In genomic region chr13:9467216-9467615, GRCm38 (mm10) we compare ENCODE assay signal across 9 mouse cellular contexts.
DNase-seq lines count a peak whose midpoint lies in the region; ATAC-seq and TF ChIP-seq lines count a peak whose summit lies in the region.
"Had no signal": no experiment of that assay in that cellular context is flagged by ENCODE, and none has a peak within 500 bp of the region (broad histone marks: within the 10 kb centered on the region; RNA-seq: fewer than 3 reads in every experiment).

No protein-coding gene starts in this region.

- H3K27ac ChIP-seq in hindbrain, embryonic 10.5 days, result no peak overlapping the region
- no peak overlapping the region for H3K27ac ChIP-seq in hindbrain, embryonic 16.5 days (ENCODE audit: low read depth, low read length)
- H3K27ac ChIP-seq in stomach, postnatal 0 days (replicated peaks), result no peak overlapping the region
- H3K27ac ChIP-seq: liver, embryonic 15.5 days had no signal

- H3K9ac ChIP-seq in hindbrain, embryonic 16.5 days (ENCODE audit: low read depth, low read length), result no peak overlapping the region
- H3K9ac ChIP-seq in stomach, postnatal 0 days (ENCODE audit: low read length), result no peak overlapping the region
- H3K9ac ChIP-seq: liver, embryonic 15.5 days had no signal

- H3K4me2 ChIP-seq in hindbrain, embryonic 16.5 days (ENCODE audit: low read length), result no peak overlapping the region
- H3K4me2 ChIP-seq in stomach, postnatal 0 days (replicated peaks; ENCODE audit: low read depth), result no peak overlapping the region
- H3K4me2 ChIP-seq: liver, embryonic 15.5 days had no signal

- peak; percentile 23 for DNase-seq in hindbrain, embryonic 10.5 days (ENCODE audit: low spot score)
- peak; percentile 73 for DNase-seq in MN1 (ENCODE audit: low spot score)
- DNase-seq in cerebellum, adult 9-10 months, result peak; percentile 77
- DNase-seq in gastrocnemius, postnatal 10 days, result peak; percentile 63
- DNase-seq in large intestine, adult 2 months (ENCODE audit: low read depth, low spot score), result peak; percentile 38
- DNase-seq in stomach, postnatal 0 days (ENCODE audit: low spot score), result peak; percentile 44

- no peaks in the 10 kb centered on the region for H3K9me3 ChIP-seq in hindbrain, embryonic 10.5 days
- no peaks in the 10 kb centered on the region for H3K9me3 ChIP-seq in hindbrain, embryonic 16.5 days (ENCODE audit: control insufficient read depth, low read length)
- H3K9me3 ChIP-seq in stomach, postnatal 0 days (ENCODE audit: control insufficient read depth, low read length), result no peaks in the 10 kb centered on the region
- H3K9me3 ChIP-seq: liver, embryonic 15.5 days had no signal

- H3K27me3 ChIP-seq in hindbrain, embryonic 10.5 days (ENCODE audit: insufficient read depth, poor library complexity, severe bottlenecking), result no peaks in the 10 kb centered on the region
- no peaks in the 10 kb centered on the region for H3K27me3 ChIP-seq in hindbrain, embryonic 16.5 days (replicated peaks; ENCODE audit: control insufficient read depth, insufficient read depth, low read length)
- H3K27me3 ChIP-seq in stomach, postnatal 0 days (ENCODE audit: control insufficient read depth, insufficient read depth, low read length), result no peaks in the 10 kb centered on the region
- H3K27me3 ChIP-seq: liver, embryonic 15.5 days had no signal

- no peaks in the 10 kb centered on the region for H3K36me3 ChIP-seq in hindbrain, embryonic 10.5 days
- no peaks in the 10 kb centered on the region for H3K36me3 ChIP-seq in hindbrain, embryonic 16.5 days (ENCODE audit: control insufficient read depth, insufficient read depth, low read length)
- no peaks in the 10 kb centered on the region for H3K36me3 ChIP-seq in stomach, postnatal 0 days (ENCODE audit: control insufficient read depth, insufficient read depth, low read length)
- H3K36me3 ChIP-seq: liver, embryonic 15.5 days had no signal

- H3K4me1 ChIP-seq in hindbrain, embryonic 10.5 days (replicated peaks), result no peaks in the 10 kb centered on the region
- H3K4me1 ChIP-seq in hindbrain, embryonic 16.5 days (ENCODE audit: control insufficient read depth, insufficient read depth, low read depth, low read length), result no peaks in the 10 kb centered on the region
- no peaks in the 10 kb centered on the region for H3K4me1 ChIP-seq in stomach, postnatal 0 days (replicated peaks; ENCODE audit: control insufficient read depth, insufficient read depth)
- H3K4me1 ChIP-seq: liver, embryonic 15.5 days had no signal

- no peak; the same call in 1 of the 2 replicates for ATAC-seq in hindbrain, embryonic 16.5 days
- ATAC-seq in megakaryocyte, adult 5-6 weeks (ENCODE audit: poor library complexity, severe bottlenecking), result peak; percentile 89
- ATAC-seq in stomach, postnatal 0 days (ENCODE audit: low FRiP score, low TSS enrichment), result no peak; the same call in 1 of the 2 replicates

- TF ChIP-seq CTCF in stomach, postnatal 0 days (IDR thresholded peaks at IDR 0.05; ENCODE audit: low read depth), result peak; percentile 84

- TF ChIP-seq EP300 in stomach, postnatal 0 days (optimal IDR thresholded peaks at IDR 0.05), result no peak

- H3K4me3 ChIP-seq in hindbrain, embryonic 10.5 days, result no peak overlapping the region
- H3K4me3 ChIP-seq in hindbrain, embryonic 16.5 days (ENCODE audit: low read length), result no peak overlapping the region
- H3K4me3 ChIP-seq in stomach, postnatal 0 days (ENCODE audit: low read depth, low read length), result no peak overlapping the region
- H3K4me3 ChIP-seq: liver, embryonic 15.5 days had no signal

- 49% methylated on average over 1 of the region's 1 CpGs for WGBS in hindbrain, embryonic 10.5 days
- WGBS in hindbrain, embryonic 16.5 days, result 48% methylated on average over 1 of the region's 1 CpGs
- 25% methylated on average over 1 of the region's 1 CpGs for WGBS in large intestine, adult 2 months
- 54% methylated on average over 1 of the region's 1 CpGs for WGBS in stomach, postnatal 0 days

Comparison
In these comparisons a context has a peak if more than half of its experiments do, and no peak if none do; other contexts are left out.
1. DNase-seq: peak in every context shown above with its lines; median percentile 77 in cerebellum, adult 9-10 months; 73 in MN1; 63 in gastrocnemius, postnatal 10 days; 44 in stomach, postnatal 0 days; 38 in large intestine, adult 2 months; 23 in hindbrain, embryonic 10.5 days.